Mouse (Mus musculus) forebrain, embryonic 11.5 days (tissue): ENCODE measurements around the gene Uvrag. TPM values are rescaled to one million over a fixed set of nuclear protein-coding genes. Genes with fewer than 3 reads are reported as not detected.

ENCODE experiments used
- ATAC-seq: fragments of 200-750 bp; cut with Nextera tagmentation; replicated peaks from 2 replicates; pipeline ENCODE4 v1.8.0; 2017; ENCODE audit warnings: moderate TSS enrichment; ENCODE audit not compliant: low FRiP score
- DNase-seq: peaks from one replicate; pipeline ENCODE4 v3.0.0-alpha.2; 2017; ENCODE audit warnings: low spot score
- H3K27ac ChIP-seq: fragments of 300-500 bp; sonication (generic); 2 replicates; pipeline ENCODE4 v1.5.1; 2014; ENCODE audit warnings: low read depth, low read length
- H3K27me3 ChIP-seq: fragments of 300-500 bp; sonication (generic); 2 replicates; pipeline ENCODE4 v1.6.1; 2014; ENCODE audit warnings: mild to moderate bottlenecking, low read length, mixed read lengths; ENCODE audit not compliant: control insufficient read depth, insufficient read depth
- H3K36me3 ChIP-seq: fragments of 300-500 bp; sonication (generic); 2 replicates; pipeline ENCODE4 v1.6.1; 2014; ENCODE audit warnings: mild to moderate bottlenecking, low read length, moderate library complexity, mixed read lengths; ENCODE audit not compliant: control insufficient read depth, insufficient read depth
- H3K4me1 ChIP-seq: fragments of 300-500 bp; sonication (generic); replicated peaks from 2 replicates; pipeline ENCODE4 v1.6.1; 2014; ENCODE audit warnings: low read length, mixed read lengths; ENCODE audit not compliant: control insufficient read depth, insufficient read depth
- H3K4me2 ChIP-seq: fragments of 300-500 bp; sonication (generic); 2 replicates; pipeline ENCODE4 v1.6.1; 2014; ENCODE audit warnings: low read depth, mild to moderate bottlenecking, low read length, moderate library complexity, mixed read lengths; ENCODE audit not compliant: severe bottlenecking
- H3K4me3 ChIP-seq: fragments of 300-500 bp; sonication (generic); 2 replicates; pipeline ENCODE4 v1.5.1; 2014; ENCODE audit warnings: low read depth, low read length
- H3K9ac ChIP-seq: fragments of 300-500 bp; sonication (generic); 2 replicates; pipeline ENCODE4 v1.6.1; 2014; ENCODE audit warnings: low read length
- H3K9me3 ChIP-seq: fragments of 300-500 bp; sonication (generic); 2 replicates; pipeline ENCODE4 v1.6.1; 2016; ENCODE audit warnings: low read length, mixed read lengths; ENCODE audit not compliant: control insufficient read depth
- WGBS: fragments of 180-500 bp; shearing (Covaris S2); extraction: QIAGEN DNeasy Blood & Tissue Kit; methylation state at CpG from one replicate; pipeline ENCODE4 v1.1.7; 2014; 5-methylcytosine and 5-hydroxymethylcytosine counted together
- polyA plus RNA-seq: library from polyadenylated mRNA; unstranded; fragments of >200 nt; fragmentation: Nextera tagmentation; extraction: Ambion mirVana; gene quantifications from 2 replicates; pipeline ENCODE4 v1.2.1, GENCODE M21; 2014

Gene Uvrag
- polyA plus RNA-seq, 1 experiment from 2014 or later: 12.2 TPM

DNA sequence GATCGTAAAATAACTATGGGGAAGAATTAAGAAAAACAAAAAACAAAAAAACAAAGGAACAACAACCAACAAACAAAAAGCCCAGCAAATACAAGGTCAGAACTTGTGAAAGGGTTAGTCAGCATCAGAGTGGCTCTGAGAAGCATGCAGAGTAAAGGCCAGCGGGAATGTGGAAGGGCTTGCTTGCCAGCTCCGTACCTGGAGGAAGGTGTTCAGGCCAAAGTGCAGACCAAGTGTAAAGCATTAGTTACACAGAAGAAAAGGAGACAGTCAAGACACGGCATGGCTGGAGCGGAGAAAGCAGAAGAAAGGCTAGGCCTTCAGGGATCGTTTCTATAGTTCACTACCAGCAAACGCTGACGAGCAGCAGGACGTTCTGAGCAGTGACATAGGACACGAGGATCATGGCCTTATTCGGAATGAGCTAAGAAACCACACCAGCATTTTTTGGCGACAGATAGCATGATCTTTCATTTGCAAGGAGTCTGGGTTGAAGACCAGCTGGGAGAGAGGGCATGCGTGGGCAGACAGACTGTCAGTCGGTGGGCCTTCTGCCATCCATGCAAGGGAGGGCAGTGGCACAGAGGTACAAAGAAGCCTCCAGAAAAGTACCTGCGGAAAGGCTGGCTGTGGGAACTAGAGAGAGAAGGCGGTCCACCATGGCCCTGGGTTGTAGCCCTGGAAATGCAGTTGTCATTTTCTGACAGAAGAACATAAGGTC is 26.8 kb downstream of the Uvrag start:
- no peak for ATAC-seq
- H3K4me2 ChIP-seq: no peak overlapping the region
- 91% methylated on average over 16 of the region's 16 CpGs for WGBS

DNA sequence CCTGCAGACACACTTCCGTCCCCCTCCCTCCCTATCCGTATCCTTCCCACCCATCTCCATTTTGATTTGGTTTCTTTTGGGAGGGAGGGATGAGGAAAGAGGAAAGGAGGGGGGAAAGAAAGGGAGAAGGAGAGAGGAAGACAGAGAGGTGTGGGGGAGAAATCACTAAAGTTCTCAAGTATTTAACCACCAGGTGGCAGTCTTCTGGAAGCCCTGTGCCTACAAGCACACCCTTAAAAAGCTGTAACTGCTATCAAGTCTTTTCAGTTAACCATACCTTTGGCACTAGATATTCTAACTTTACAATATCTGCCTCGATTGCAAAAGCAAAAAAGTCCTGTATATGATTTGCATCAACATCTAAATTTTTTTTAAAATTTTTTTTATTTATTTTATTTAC is 33.4 kb downstream of the Uvrag start:
- DNase-seq (no peak), ATAC-seq (no peak)
- Histone ChIP-seq H3K9me3 (no peaks in the 10 kb centered on the region), H3K4me1 (no peaks in the 10 kb centered on the region), H3K9ac (no peak overlapping the region), H3K4me2 (no peak overlapping the region), H3K27ac (no peak overlapping the region), H3K27me3 (no peaks in the 10 kb centered on the region), H3K4me3 (no peak overlapping the region), H3K36me3 (no peaks in the 10 kb centered on the region)
- WGBS: 44% methylated on average over 3 of the region's 3 CpGs

More for the DNA sequence above, 26.8 kb downstream of the Uvrag start:
- no peaks in the 10 kb centered on the region for H3K9me3 ChIP-seq
- H3K27ac ChIP-seq: no peak overlapping the region
- H3K36me3 ChIP-seq: no peaks in the 10 kb centered on the region
- H3K27me3 ChIP-seq: no peaks in the 10 kb centered on the region
- no peak for DNase-seq
- H3K4me3 ChIP-seq: no peak overlapping the region
- no peaks in the 10 kb centered on the region for H3K4me1 ChIP-seq
- no peak overlapping the region for H3K9ac ChIP-seq

DNA sequence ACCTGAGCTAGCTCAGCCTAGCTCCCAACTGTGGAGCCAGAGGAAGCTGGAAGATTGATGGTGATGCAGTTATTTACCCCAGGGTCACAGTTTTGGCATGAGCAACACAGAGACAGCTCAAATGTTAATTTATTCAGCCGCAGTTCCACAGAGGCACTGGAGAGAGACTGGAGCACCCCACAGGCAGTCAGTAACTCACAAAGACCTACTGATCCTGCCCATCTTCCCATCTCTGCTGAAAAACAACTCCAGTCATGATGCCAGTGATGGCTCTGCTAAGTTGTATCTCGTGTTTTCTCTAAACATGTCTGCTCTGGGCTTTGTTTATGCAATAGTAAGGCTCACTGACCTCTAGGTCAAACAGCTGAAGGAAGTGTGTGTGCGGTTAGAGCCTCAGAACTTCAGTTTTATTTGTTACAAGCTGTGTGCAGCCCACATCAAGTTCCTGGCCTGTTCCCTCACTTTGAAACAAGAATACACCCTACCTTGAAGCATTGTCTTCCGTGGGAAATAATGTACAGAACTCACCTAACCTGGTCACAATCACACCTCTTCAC is 34.1 kb downstream of the Uvrag start:
- H3K4me2 ChIP-seq: no peak overlapping the region
- H3K36me3 ChIP-seq: no peaks in the 10 kb centered on the region
- ATAC-seq (no peak), DNase-seq (no peak)
- no peaks in the 10 kb centered on the region for H3K27me3 ChIP-seq
- WGBS: 69% methylated on average over 4 of the region's 4 CpGs
- no peaks in the 10 kb centered on the region for H3K9me3 ChIP-seq
- H3K27ac ChIP-seq: no peak overlapping the region
- no peak overlapping the region for H3K9ac ChIP-seq
- no peak overlapping the region for H3K4me3 ChIP-seq
- H3K4me1 ChIP-seq: peaks cover 4% of the 10 kb centered on the region; the same call in 1 of the 2 replicates

DNA sequence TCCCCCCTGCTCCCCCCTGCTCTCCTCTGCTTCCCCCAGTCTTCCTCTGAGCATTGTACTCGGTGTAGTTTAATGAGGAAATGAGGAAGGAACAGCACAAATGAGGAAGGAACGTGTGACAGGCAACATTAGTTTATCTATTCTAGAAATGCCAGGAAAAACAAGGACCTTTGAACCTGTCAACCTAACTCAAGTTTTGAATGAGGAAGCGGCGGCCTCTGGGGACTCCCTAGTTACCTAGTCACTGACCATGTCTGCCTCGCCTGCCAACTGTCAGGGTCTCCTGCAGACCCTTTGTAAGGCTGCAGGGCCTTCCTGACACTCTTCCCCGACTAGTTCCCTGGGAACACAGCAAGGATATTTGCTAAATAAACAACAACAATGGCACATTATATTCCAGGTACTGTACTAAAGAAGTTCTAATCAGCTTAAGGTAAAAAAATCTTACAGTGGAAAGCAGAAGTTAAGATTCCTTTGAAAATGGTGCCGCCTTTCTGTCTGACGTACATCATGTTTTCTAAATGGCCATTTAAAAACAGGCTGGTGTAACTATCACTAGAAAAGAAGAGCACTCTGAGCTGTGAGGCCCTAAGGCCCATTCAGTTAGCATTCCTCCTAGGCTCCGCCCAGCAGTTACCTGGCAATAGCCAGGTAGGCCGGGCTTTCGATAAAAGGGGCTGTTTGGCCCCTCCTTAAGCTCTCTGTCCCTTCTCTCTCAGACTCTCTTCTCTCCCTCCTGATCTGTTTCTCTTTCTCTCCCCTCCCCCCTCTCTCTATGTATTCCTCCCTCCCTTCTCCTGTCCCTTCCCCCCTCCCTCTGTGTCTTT is 39.0 kb downstream of the Uvrag start:
- H3K4me3 ChIP-seq: no peak overlapping the region
- no peaks in the 10 kb centered on the region for H3K36me3 ChIP-seq
- H3K9me3 ChIP-seq: no peaks in the 10 kb centered on the region
- no peak overlapping the region for H3K9ac ChIP-seq
- ATAC-seq (no peak), DNase-seq (no peak)
- 31% methylated on average over 11 of the region's 11 CpGs for WGBS
- no peak overlapping the region for H3K4me2 ChIP-seq
- H3K27me3 ChIP-seq: no peaks in the 10 kb centered on the region
- no peak overlapping the region for H3K27ac ChIP-seq
- peaks cover 8% of the 10 kb centered on the region for H3K4me1 ChIP-seq

DNA sequence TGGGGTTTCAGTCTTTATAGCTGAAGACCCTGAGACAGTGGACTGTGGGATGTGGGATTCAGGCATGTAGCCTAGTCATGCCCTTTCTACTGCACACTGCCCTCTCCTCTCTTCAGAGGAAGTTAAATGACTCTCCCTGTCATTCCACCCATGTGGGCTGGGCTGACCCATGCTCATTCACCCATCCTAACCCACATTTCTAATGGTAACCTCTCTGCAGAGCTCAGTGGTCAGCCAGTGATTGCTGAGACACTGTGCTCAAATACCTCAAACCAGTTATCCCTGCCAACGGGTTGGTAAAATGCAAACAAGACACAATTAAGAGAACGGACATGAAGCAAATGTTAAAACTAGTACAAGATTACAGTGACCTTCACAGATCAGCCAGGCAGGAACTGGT is 39.9 kb downstream of the Uvrag start:
- DNase-seq: no peak
- Histone ChIP-seq H3K9ac (no peak overlapping the region), H3K36me3 (no peaks in the 10 kb centered on the region), H3K4me2 (no peak overlapping the region), H3K27ac (no peak overlapping the region), H3K9me3 (no peaks in the 10 kb centered on the region), H3K27me3 (no peaks in the 10 kb centered on the region), H3K4me3 (no peak overlapping the region), H3K4me1 (peaks cover 8% of the 10 kb centered on the region)
- 55% methylated on average over 2 of the region's 2 CpGs for WGBS
- ATAC-seq: no peak

DNA sequence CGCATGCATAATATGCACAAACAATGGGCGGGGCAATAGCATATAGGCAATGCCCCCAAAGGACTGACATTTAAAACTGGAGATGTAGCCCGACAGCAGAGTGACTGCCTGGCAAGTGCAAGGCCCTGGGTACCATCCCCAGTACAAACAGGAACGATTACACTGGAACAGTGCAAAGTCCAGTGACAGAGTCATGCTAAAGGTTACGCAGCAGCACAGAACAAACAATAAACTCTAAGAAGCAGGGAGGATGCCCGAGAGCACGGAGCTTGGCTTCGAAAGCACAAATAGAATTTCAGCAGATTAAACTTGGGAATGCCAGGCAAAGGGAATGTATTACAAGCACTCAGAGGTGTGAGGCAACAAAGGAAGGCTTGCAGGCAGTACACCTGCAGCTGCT is 40.4 kb downstream of the Uvrag start:
- no peak for ATAC-seq
- WGBS: 86% methylated on average over 8 of the region's 8 CpGs
- H3K27ac ChIP-seq: no peak overlapping the region

DNA sequence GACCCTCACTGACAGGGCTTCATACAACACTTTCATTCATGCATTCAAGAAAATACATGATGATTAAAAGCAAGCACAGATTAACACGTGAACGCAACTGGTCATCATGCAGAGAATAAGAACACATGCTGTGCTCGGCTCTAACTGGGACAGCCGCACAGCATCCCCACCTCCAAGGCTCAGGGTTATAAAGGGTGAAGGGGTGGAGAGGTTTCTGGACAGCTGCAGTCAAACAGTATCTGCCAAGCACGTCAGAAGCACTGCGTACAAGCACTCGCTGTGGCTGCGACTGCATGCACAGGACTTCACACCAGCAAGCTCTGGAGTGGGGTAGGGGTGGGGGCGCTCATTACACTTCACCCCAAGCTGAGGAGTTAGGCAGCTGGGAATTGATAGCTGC is 40.9 kb downstream of the Uvrag start:
- Histone ChIP-seq H3K4me1 (peaks cover 8% of the 10 kb centered on the region), H3K4me3 (no peak overlapping the region), H3K27ac (no peak overlapping the region), H3K4me2 (no peak overlapping the region), H3K36me3 (no peaks in the 10 kb centered on the region), H3K27me3 (no peaks in the 10 kb centered on the region), H3K9ac (no peak overlapping the region), H3K9me3 (no peaks in the 10 kb centered on the region)
- WGBS: 71% methylated on average over 9 of the region's 9 CpGs
- peak; percentile 41 for DNase-seq
- no peak for ATAC-seq

More for the DNA sequence above, 40.4 kb downstream of the Uvrag start:
- no peak overlapping the region for H3K4me2 ChIP-seq
- H3K9ac ChIP-seq: no peak overlapping the region
- no peaks in the 10 kb centered on the region for H3K9me3 ChIP-seq
- H3K4me1 ChIP-seq: peaks cover 8% of the 10 kb centered on the region
- no peak overlapping the region for H3K4me3 ChIP-seq
- DNase-seq: no peak
- no peaks in the 10 kb centered on the region for H3K36me3 ChIP-seq
- no peaks in the 10 kb centered on the region for H3K27me3 ChIP-seq

DNA sequence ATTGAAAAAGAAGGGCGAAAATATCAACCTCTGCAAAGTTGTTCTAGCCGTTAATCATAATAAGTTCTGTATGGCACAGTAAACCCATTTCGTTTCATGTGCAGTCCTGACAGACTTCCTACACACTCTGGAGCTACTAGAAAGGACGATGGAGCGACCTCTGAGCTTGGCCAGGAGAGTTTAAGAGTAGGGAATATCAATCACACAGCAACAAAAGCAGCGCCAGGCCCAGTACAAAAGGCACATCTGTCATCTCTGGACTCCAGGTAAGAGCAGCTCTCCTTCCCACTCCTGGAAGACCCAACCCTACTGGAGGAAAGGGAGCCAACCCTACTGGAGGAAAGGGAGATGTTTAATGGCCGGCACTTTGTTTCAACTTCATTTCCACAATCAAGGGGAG is 43.2 kb downstream of the Uvrag start:
- H3K4me2 ChIP-seq: no peak overlapping the region
- 89% methylated on average over 7 of the region's 7 CpGs for WGBS
- no peaks in the 10 kb centered on the region for H3K9me3 ChIP-seq
- no peak for ATAC-seq
- H3K4me1 ChIP-seq: peaks cover 8% of the 10 kb centered on the region
- H3K27me3 ChIP-seq: no peaks in the 10 kb centered on the region
- H3K36me3 ChIP-seq: no peaks in the 10 kb centered on the region
- no peak for DNase-seq
- no peak overlapping the region for H3K9ac ChIP-seq
- H3K4me3 ChIP-seq: no peak overlapping the region
- H3K27ac ChIP-seq: no peak overlapping the region
